Mouse (Mus musculus) bone marrow, adult 2 months (tissue): ENCODE measurements around the gene C2cd4a.

ENCODE experiments used
- CTCF ChIP-seq: fragments of 200-500 bp; IDR thresholded peaks from 2 replicates; pipeline ENCODE4 v1.5.1; 2011; ENCODE audit warnings: low read length, control low read depth; ENCODE audit not compliant: control insufficient read depth, insufficient read depth
- POLR2A ChIP-seq: fragments of 200-500 bp; IDR thresholded peaks from 2 replicates; pipeline ENCODE4 v1.6.1; 2011; ENCODE audit warnings: low read depth, mild to moderate bottlenecking, control low read depth, low read length, borderline replicate concordance; ENCODE audit not compliant: control insufficient read depth

GRCm38 (mm10) chr9:67845012-67845411 is 12.9 kb upstream of the C2cd4a start:
- no peak for TF ChIP-seq CTCF
- no peak for TF ChIP-seq POLR2A
